In the genomic region with DNA sequence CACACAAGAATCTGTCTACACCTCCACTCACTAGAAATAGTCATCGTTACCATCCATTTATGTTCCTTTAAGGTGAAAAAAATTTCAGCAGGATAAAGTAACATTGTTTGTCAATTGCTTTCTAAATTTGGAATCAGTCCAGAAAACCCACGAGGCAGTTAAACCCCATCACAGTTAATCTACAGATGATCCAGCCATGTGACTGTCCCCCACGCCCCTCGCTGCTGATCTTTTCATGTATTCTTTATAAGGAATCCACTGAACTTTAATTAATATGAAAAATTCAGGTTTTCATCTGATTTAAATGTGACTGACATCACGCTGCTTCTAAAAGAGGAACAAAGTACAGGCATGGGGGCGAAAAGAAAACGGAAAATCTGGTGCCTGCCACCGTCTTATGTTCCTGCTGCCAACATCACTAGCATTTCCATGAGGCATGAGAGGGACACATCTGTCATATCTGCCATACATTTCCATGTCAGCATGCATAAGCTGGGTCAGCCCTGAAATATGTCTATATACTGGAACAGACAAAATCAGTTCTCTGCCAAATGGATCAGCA, we compare ENCODE assay signal across 13 mouse cellular contexts.
DNase-seq lines count a peak whose midpoint lies in the region; TF ChIP-seq lines count a peak whose summit lies in the region.
"Had no signal": no experiment of that assay in that cellular context is flagged by ENCODE, and none has a peak within 500 bp of the region (broad histone marks: within the 10 kb centered on the region; RNA-seq: fewer than 3 reads in every experiment).

No protein-coding gene starts in this region.

- intact Hi-C loops in left cerebral cortex, postnatal 4 days (cut with DNase I), result no loop called here
- intact Hi-C loops in left cerebral cortex, adult 2 months (cut with DNase I), result loop anchor here (5.0 kb wide), 1 partner anchor 88 kb away; no protein-coding TSS in a partner anchor

- peak overlapping the region; percentile 80 for H3K27ac ChIP-seq in left cerebral cortex, adult 2 months
- H3K27ac ChIP-seq: liver, embryonic 15.5 days; macrophage had no signal

- no peak overlapping the region for H3K4me3 ChIP-seq in left cerebral cortex, adult 2 months
- H3K4me3 ChIP-seq: liver, embryonic 15.5 days had no signal

- DNase-seq in left cerebral cortex, adult 11 months (ENCODE audit: low spot score), result peak; percentile 42
- no peak for DNase-seq in left cerebral cortex, postnatal 4 days
- DNase-seq in frontal cortex, postnatal 10 days (ENCODE audit: low spot score in 2 of 2), result peak; percentile 28 to 61
- DNase-seq in left cerebral cortex, adult 2 months (ENCODE audit: extremely low spot score in 1 of 2, low spot score in 2 of 2), result peak; percentile 28 to 47
- peak; percentile 46 for DNase-seq in right cerebral cortex, postnatal 25 days
- DNase-seq in ovary, postnatal 10 days (ENCODE audit: low spot score), result no peak
- no peak for DNase-seq in thymus, adult 18-20 months
- no peak for DNase-seq in urinary bladder, adult 2 months (ENCODE audit: low spot score)
- DNase-seq: cerebellum, adult 11 months; heart, postnatal 36 days; thymus, postnatal 36 days had no signal

- TF ChIP-seq CTCF in left cerebral cortex, adult 2 months (IDR thresholded peaks at IDR 0.05), result no peak

Comparison
In these comparisons a context has a peak if more than half of its experiments do, and no peak if none do; other contexts are left out.
1. DNase-seq: peak in left cerebral cortex, adult 11 months (single experiment), frontal cortex, postnatal 10 days (2 of 2), left cerebral cortex, adult 2 months (2 of 2) and right cerebral cortex, postnatal 25 days (single experiment); none in left cerebral cortex, postnatal 4 days (single experiment), ovary, postnatal 10 days (single experiment), thymus, adult 18-20 months (0 of 2) and urinary bladder, adult 2 months (single experiment).